Mouse (Mus musculus) right cerebral cortex, postnatal 36 days (tissue): ENCODE results near the gene Plk1.
A peak's percentile ranks its signal among the peaks of the same experiment; 100 is the strongest.

Source experiments
- DNase-seq, 2 experiments: peaks; one replicate each; pipeline ENCODE4 v3.0.0; 2022; ENCODE audit warnings: low spot score in 2 of 2, mixed read lengths in 1 of 2

Plk1 gene

DNA sequence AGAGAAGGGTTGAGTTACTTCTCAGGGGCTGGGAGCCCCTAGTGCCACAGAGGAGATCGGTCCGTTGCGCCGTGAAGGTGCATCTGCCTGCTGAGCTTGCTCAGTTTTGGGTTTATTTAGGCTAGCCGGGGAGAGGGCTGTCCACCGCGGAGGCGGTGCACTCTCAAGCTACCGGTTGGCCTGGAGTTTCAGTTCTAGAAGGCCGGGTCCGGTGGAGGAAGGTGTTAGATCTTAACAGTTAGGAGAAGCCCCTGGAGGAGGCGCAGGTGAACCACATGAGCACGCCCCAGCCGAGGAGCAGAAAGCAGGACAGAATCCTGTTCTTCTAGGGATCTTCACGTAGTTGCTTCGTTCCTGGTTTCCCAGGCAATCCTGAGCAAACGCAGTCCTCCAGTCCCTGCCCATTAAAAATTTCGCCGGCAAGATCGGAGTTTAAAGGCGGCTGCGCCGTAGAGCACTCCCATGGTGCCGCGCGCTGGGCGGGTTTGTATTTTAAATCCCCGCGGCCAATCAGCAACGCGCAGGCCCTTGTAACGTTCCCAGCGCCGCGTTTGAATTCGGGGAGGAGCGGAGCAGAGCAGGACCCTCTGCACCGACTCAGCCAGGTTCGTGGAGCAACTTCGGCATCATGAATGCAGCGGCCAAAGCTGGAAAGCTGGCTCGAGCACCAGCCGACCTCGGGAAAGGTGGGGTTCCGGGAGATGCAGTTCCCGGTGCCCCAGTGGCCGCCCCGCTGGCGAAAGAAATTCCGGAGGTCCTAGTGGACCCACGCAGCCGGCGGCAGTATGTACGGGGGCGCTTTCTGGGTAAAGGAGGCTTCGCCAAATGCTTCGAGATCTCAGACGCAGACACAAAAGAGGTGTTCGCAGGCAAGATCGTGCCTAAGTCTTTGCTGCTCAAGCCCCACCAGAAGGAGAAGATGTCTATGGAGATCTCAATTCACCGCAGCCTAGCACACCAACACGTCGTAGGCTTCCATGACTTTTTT lies at the start of gene Plk1:
Gene Plk1, plus strand, starts transcription at position 525 of the 988 bp plus-strand sequence.
- DNase-seq = peak; percentile 72

DNA sequence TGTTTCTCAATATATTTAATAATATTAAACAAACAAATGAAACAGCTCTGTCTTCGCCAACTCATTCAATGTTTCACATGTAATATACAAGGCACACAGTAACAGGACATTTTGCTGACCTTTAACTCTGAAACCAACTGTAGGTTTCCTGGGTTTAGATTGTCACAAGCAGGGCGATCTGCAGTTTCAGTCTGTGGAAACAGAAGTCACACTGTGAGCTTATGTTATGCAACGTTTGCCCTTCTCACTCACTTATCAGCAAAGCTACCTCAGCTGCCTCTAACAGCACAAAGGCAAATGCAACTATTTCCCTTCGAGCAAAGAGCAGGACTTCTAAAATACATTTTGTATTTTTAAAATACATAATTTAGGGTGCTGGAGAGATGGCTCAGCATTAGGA lies 35.7 kb upstream of the Plk1 start:
- no peak for DNase-seq

- DNase-seq = no peak
Observed at GRCm38 (mm10) chr7:122125636-122126035, 33.6 kb upstream of the Plk1 start.

DNA sequence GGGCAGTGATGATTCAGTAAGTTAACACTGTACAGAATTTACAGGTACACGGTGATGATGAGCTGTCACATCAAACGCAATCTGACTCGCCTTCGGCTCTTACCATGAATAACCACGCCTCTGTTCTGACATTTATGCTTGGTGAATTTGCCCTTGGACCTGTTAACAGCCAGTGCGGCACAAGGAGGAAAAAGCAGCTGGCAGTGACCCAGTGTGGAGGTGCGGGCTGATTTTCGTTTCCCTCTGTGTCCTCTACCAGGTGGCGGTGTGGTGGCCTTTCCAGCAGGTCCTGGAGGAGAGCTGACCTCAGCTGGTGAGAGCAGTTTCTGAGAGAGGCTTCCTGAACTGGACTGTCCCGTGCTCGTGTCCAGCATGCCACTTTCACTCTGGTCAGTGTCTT lies 32.3 kb upstream of the Plk1 start:
- no peak for DNase-seq

GRCm38 (mm10) chr7:122131834-122132233 lies 27.4 kb upstream of the Plk1 start:
- no peak for DNase-seq

GRCm38 (mm10) chr7:122132497-122133337 lies 26.5 kb upstream of the Plk1 start, which contains the start of the genes Palb2 and Dctn5:
Gene Palb2, minus strand, starts transcription at chr7:122132985.
Gene Dctn5, plus strand, starts transcription at chr7:122133041.
- DNase-seq = peak; percentile 96 to 97

GRCm38 (mm10) chr7:122133338-122133625 lies 26.0 kb upstream of the Plk1 start:
- no peak for DNase-seq

GRCm38 (mm10) chr7:122135070-122135469 lies 24.2 kb upstream of the Plk1 start:
- no peak for DNase-seq

DNA sequence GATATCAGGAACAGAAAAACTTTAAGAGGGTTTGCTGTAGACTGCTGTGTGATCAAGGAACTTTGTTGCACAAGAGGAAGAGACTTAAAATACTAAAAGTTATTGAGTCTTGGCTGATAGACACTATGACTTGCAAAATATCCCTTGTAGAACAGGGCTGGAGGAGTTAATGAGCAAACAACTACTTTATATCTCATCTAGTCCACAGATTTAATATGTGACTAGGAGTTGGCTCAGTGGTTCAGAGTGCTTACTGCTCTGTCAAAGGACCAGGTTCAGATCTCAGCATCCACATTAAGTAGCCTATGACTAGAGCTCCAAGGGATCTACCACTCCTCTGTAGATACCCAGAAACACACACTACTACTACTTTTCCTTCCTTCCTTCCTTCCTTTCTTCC lies 22.2 kb upstream of the Plk1 start:
- no peak for DNase-seq

- DNase-seq = no peak
Observed at GRCm38 (mm10) chr7:122138190-122138589, 21.0 kb upstream of the Plk1 start.

GRCm38 (mm10) chr7:122140991-122141390 lies 18.2 kb upstream of the Plk1 start:
- no peak for DNase-seq

- no peak for DNase-seq
Observed at GRCm38 (mm10) chr7:122152473-122152872, 6.8 kb upstream of the Plk1 start.

- DNase-seq = no peak
Observed at GRCm38 (mm10) chr7:122158488-122158887, 751 bp upstream of the Plk1 start.

DNA sequence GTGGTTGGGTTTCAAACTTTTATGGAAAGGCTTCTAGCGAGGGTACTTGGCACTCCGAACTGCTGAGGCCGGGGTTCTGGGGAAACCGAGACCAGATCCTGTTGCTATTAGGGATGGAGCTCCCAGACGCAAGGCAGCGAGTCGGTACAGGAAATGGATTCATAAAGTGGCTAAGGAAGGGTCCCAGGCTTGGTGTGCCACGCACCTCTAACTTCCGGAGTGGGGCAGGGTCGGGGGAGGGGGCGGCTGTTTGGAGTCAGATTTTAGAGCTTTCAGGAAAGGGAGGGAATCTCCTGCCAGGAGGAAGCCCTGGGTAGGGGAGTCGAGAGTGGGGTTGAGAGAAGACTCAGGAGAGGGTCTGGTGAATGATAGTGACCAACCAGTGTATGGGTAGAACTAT lies 798 bp downstream of the Plk1 start:
- no peak for DNase-seq

DNA sequence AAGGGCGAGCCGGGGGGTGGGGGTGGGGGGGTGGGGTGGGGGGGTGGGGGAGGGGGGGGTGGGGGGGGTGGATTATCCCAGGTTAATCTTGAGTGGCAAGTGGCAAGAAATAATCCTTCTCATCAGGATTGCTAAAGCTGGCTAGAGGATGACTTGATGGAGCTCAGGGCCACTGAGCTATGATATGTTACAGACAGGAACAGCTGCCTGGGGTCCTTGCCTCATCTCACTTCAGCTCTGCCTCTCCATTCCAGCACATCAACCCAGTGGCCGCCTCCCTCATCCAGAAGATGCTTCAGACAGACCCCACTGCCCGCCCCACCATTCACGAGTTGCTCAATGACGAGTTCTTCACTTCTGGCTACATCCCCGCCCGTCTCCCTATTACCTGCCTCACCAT lies 4.5 kb downstream of the Plk1 start:
- no peak for DNase-seq

DNA sequence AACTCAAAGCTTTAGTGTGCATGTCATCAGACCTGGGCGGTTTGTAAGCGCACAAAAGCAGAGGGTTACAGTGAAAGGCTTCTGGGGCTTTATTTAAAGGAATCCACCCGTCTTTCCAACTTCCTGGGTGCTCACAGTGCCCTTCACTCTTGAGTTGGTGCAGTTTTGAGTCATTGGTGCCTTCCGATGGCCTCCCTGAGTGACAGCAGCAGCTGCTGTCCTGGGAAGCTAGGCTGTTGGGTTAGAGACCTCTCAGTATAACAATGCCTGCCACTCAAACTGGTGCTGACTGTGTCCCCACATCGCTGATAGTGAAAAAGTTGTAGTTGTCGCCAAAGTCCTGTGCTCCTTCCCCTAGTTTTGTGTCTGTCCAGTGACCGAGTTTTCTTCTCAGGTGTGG lies 8.0 kb downstream of the Plk1 start:
- DNase-seq = no peak

DNA sequence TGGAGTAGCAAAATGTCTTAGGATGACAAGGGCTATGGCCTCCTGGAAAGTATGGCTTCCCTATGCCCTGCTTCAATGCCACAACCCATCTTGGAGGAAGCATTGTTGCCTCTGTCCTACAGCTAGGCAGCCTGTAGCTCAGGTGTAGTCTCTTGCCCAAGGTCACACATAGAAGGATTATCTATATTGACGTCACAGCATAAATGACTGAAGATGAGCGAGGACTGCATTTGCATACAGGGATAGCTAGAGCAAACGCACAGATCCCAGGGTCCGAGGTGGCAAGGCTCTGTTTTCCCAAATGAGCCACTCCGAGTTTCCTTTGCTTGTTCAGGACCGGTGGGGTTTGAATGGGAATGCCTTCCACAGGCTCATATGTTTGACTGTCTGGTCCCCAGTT lies 11.5 kb downstream of the Plk1 start:
- DNase-seq = no peak

GRCm38 (mm10) chr7:122171613-122172012 lies 12.4 kb downstream of the Plk1 start:
- DNase-seq = no peak

DNA sequence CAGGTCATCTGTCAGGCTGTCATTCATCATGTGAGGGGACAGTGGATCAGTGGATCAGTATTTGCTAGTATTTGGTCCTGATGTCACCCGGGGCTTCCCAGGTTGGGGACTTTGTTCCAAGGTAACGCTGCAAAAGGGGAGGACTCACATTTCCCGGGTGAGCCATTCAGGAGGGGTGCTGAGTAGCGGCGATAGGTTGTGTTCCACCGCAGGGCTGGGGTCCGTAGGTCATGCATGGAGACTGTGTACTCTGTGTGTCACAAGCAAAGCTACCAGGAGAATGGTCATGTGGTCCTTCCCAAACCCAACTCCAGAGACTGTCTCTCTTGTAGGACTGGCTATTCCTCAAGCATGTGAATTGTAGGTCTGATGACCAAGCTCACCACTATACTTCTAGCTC lies 21.5 kb downstream of the Plk1 start:
- no peak for DNase-seq

- DNase-seq = no peak
Observed at GRCm38 (mm10) chr7:122184569-122184968, 25.3 kb downstream of the Plk1 start.

GRCm38 (mm10) chr7:122186043-122186442 lies 26.8 kb downstream of the Plk1 start, which contains the start of gene Ern2:
Gene Ern2, minus strand, starts transcription at chr7:122186207.
- DNase-seq = no peak

- no peak for DNase-seq
Observed at GRCm38 (mm10) chr7:122189484-122189883, 30.2 kb downstream of the Plk1 start.

DNA sequence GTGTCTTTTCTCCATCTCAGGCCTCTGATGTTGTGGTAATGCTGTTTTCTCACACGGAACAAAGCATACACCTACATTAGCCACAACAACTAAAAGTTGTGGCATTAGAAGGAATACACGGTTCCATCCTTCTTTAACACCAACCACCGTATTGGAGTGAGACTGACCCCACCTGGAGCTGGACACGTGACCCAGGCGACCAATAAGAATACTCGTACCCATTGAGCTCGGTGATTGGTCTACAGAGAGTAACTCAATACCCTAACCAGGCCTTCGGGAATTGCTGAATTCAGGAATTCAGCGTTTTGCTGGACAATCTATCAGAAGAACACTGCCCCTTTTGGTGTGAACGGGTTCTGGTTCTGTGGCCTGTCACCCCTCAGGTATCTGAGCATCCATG lies 31.9 kb downstream of the Plk1 start:
- no peak for DNase-seq
